Comparison of ENCODE assay signal across 8 mouse cellular contexts in the genomic region with DNA sequence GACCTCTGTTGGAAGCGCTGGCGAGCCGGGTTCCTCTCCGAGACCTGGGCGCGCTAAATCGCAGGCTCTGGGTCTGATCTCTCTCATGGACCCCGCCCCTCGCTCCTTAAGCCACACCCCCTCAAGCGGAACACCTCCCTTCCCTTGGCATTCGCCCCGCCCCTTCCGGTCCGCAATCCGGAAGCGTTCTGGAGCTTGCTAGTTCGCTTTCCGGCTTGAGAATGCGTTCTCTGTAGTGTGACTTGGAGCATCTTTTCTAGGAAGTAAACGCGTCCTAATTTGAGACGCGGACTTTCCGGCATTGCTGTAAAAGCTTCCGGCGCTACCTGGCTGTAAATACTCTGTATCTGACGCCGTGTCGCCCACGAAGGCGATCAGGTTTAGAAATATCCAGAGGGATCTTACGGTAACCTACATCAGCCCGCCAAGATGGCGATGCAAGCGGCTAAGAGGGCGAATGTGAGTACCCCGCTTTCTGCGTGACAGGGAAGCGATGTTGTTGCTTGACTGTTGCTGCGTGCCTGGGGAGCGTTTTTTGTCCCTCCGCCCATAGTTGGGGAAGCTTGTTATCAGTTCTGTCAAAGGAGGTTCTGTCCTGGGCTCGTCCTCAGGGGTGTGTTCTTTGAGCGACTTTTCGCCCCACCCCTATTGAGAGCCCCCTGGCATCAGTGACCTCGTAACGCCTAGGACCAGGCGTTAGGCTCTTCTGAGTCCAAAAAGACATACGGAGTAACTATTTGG. TPM values are rescaled to one million over a fixed set of nuclear protein-coding genes. Genes with fewer than 3 reads are reported as not detected.
A peak's percentile ranks its signal among the peaks of the same experiment; 100 is the strongest.
DNase-seq lines count a peak whose midpoint lies in the region; ATAC-seq lines count a peak whose summit lies in the region.

Gene Sf3b6, plus strand, starts transcription at position 184 of the 741 bp plus-strand sequence.

- H3K9me3 ChIP-seq in forebrain, embryonic 14.5 days (replicated peaks; ENCODE audit: control insufficient read depth, low read length): no peaks in the 10 kb centered on the region
- no peaks in the 10 kb centered on the region for H3K9me3 ChIP-seq in neural tube, embryonic 15.5 days (replicated peaks)

- H3K4me3 ChIP-seq in forebrain, embryonic 14.5 days (ENCODE audit: low read depth, low read length): peak within 1 kb of the TSS; percentile 81
- H3K4me3 ChIP-seq in neural tube, embryonic 15.5 days (replicated peaks): peak within 1 kb of the TSS; percentile 75

- intact Hi-C loops in heart, postnatal 14 days (cut with DNase I): loop anchor here (2.0 kb wide), 1 partner anchor 25 kb away; the partner anchor contains the start of gene Wdcp

- H3K4me2 ChIP-seq in forebrain, embryonic 14.5 days (ENCODE audit: low read length): peak within 1 kb of the TSS; percentile 83
- H3K4me2 ChIP-seq in neural tube, embryonic 15.5 days: peak within 1 kb of the TSS; percentile 76

- peaks cover 20% of the 10 kb centered on the region for H3K36me3 ChIP-seq in forebrain, embryonic 14.5 days (ENCODE audit: control insufficient read depth, insufficient read depth, low read length)
- H3K36me3 ChIP-seq in neural tube, embryonic 15.5 days: peaks cover 16% of the 10 kb centered on the region

- no peaks in the 10 kb centered on the region for H3K27me3 ChIP-seq in forebrain, embryonic 14.5 days (replicated peaks; ENCODE audit: control insufficient read depth, insufficient read depth, low read length)
- H3K27me3 ChIP-seq in neural tube, embryonic 15.5 days (replicated peaks): no peaks in the 10 kb centered on the region

- ATAC-seq in forebrain, embryonic 14.5 days: peak; percentile 99
- peak; percentile 99 for ATAC-seq in neural tube, embryonic 15.5 days (ENCODE audit: low FRiP score)

- H3K27ac ChIP-seq in forebrain, embryonic 14.5 days (ENCODE audit: low read depth, low read length): peak within 1 kb of the TSS; percentile 74; the same call in 1 of the 2 replicates
- H3K27ac ChIP-seq in neural tube, embryonic 15.5 days (replicated peaks): peak within 1 kb of the TSS; percentile 90

- peaks cover 7% of the 10 kb centered on the region for H3K4me1 ChIP-seq in forebrain, embryonic 14.5 days (ENCODE audit: control insufficient read depth, insufficient read depth, low read length)
- H3K4me1 ChIP-seq in neural tube, embryonic 15.5 days: peaks cover 28% of the 10 kb centered on the region

- peak; percentile 97 for DNase-seq in ES-CJ7 (ENCODE audit: low read depth, low spot score)
- peak; percentile 98 for DNase-seq in cerebellum, adult 11 months
- DNase-seq in forebrain, embryonic 14.5 days (ENCODE audit: low spot score): peak; percentile 99
- DNase-seq in heart, postnatal 14 days: peak; percentile 98 to 99
- DNase-seq in layer of hippocampus, adult 11-12 months (ENCODE audit: low spot score): peak; percentile 97
- DNase-seq in lung, adult 18-20 months: peak; percentile 99
- DNase-seq in testis, postnatal 14 days (ENCODE audit: low spot score): peak; percentile 97

- H3K9ac ChIP-seq in forebrain, embryonic 14.5 days (ENCODE audit: low read length): peak within 1 kb of the TSS; percentile 69
- peak within 1 kb of the TSS; percentile 78 for H3K9ac ChIP-seq in neural tube, embryonic 15.5 days (replicated peaks)

- under 1% methylated on average over 49 of the region's 49 CpGs for WGBS in forebrain, embryonic 14.5 days
- under 1% methylated on average over 48 of the region's 49 CpGs for WGBS in neural tube, embryonic 15.5 days

RNA-seq across cellular contexts. Expression of gene Sf3b6, which starts in this region (rescaled TPM):
- 362 and 405 TPM in 2 replicates for polyA plus RNA-seq in forebrain, embryonic 14.5 days (2014; fragmentation: Nextera tagmentation; extraction: Ambion mirVana)
- 10 to 100 TPM; 48.1 to 54.1 TPM for total RNA-seq in heart, postnatal 14 days (2021)
- polyA plus RNA-seq in neural tube, embryonic 15.5 days (2015; fragmentation: Nextera tagmentation; extraction: Ambion mirVana): 181 and 200 TPM in 2 replicates

Comparison
In these comparisons a context has a peak if more than half of its experiments do, and no peak if none do; other contexts are left out.
1. Peak in every context shown above with its lines: DNase-seq, ATAC-seq, H3K4me3 ChIP-seq and H3K27ac ChIP-seq.